In genomic region chr15:56484693-56485092, GRCm38 (mm10) we compare ENCODE assay signal across 12 mouse cellular contexts.
"Had no signal": no experiment of that assay in that cellular context is flagged by ENCODE, and none has a peak within 500 bp of the region (broad histone marks: within the 10 kb centered on the region; RNA-seq: fewer than 3 reads in every experiment).

No protein-coding gene starts in this region.

- DNase-seq: retina, postnatal 1 day; right cerebral cortex, adult 18-20 months; right cerebral cortex, postnatal 14 days; right cerebral cortex, postnatal 25 days; right cerebral cortex, postnatal 4 days; spleen, adult 18-20 months; thymus, adult 18-20 months; thymus, adult 2 months; thymus, postnatal 14 days; thymus, postnatal 25 days; thymus, postnatal 36 days; thymus, postnatal 4 days had no signal
